Mouse (Mus musculus) CH12.LX (cell line): ENCODE measurements at regions not wholly inside any gene's neighbourhood (a gene's known extent, or its start where the extent isn't known, plus 50 kb on each side); places are given as distances from the start of the nearest gene placed in this dataset.

Experiments
- DNase-seq: peaks from one replicate; pipeline ENCODE4 v3.0.0-alpha.2; 2013; ENCODE audit errors: extremely low read depth
- H3K27ac ChIP-seq: 2 replicates; pipeline ENCODE4 v1.5.1; 2012; ENCODE audit warnings: low read depth, mild to moderate bottlenecking, control low read depth, moderate library complexity; ENCODE audit not compliant: insufficient read depth
- H3K27me3 ChIP-seq: replicated peaks from 2 replicates; pipeline ENCODE3; 2012; ENCODE audit warnings: inconsistent platforms
- H3K36me3 ChIP-seq, 2 experiments: replicated peaks in 1 of 2; 2 replicates each; pipeline versions ENCODE3 to v1.6.1; 2012; ENCODE audit warnings: inconsistent platforms in 1 of 2, low read length in 1 of 2, mild to moderate bottlenecking in 1 of 2, mixed read lengths in 1 of 2, moderate library complexity in 1 of 2; ENCODE audit not compliant: control insufficient read depth in 1 of 2, insufficient read depth in 1 of 2
- H3K4me1 ChIP-seq, 2 experiments: 2 replicates each; pipeline ENCODE4 v1.6.1; 2012; ENCODE audit warnings: inconsistent platforms in 1 of 2, moderate library complexity in 1 of 2; ENCODE audit not compliant: insufficient read depth in 2 of 2, control insufficient read depth in 1 of 2
- H3K4me2 ChIP-seq: 2 replicates; pipeline ENCODE4 v1.6.1; 2012; ENCODE audit warnings: low read depth, mild to moderate bottlenecking, control low read depth; ENCODE audit not compliant: poor library complexity, insufficient read depth, severe bottlenecking
- H3K4me3 ChIP-seq, 3 experiments: fragments of 150-350 bp in 1 of 3; sonication (generic) in 1 of 3; replicated peaks in 1 of 3; 2 replicates each; pipeline versions ENCODE3 to v1.5.1; 2011 to 2012; ENCODE audit warnings: low read depth in 2 of 3, low read length in 2 of 3, mild to moderate bottlenecking in 2 of 3, moderate library complexity in 2 of 3, control low read depth in 1 of 3, improper control_type of control experiment in 1 of 3, inconsistent platforms in 1 of 3, mixed read lengths in 1 of 3; ENCODE audit not compliant: poor library complexity in 1 of 3
- H3K79me2 ChIP-seq: replicated peaks from 2 replicates; pipeline ENCODE4 v1.6.1; 2012; ENCODE audit warnings: mild to moderate bottlenecking, moderate library complexity; ENCODE audit not compliant: control insufficient read depth, poor library complexity, insufficient read depth, severe bottlenecking; ENCODE audit errors: extremely low read depth
- H3K9ac ChIP-seq: 2 replicates; pipeline ENCODE4 v1.6.1; 2012; ENCODE audit warnings: low read depth, mild to moderate bottlenecking, control low read depth, moderate library complexity; ENCODE audit not compliant: insufficient read depth
- H3K9me3 ChIP-seq: replicated peaks from 2 replicates; pipeline ENCODE3; 2012; ENCODE audit warnings: low read length, inconsistent platforms, mixed read lengths
- CHD1 ChIP-seq: IDR thresholded peaks from 2 replicates; pipeline ENCODE4 v1.6.1; 2012; ENCODE audit warnings: low read depth, low read length, improper control_type of control experiment, inconsistent platforms
- CTCF ChIP-seq, 2 experiments: IDR thresholded peaks in 1 of 2; conservative IDR thresholded peaks in 1 of 2; 2 replicates each; pipeline ENCODE4 v1.5.1; 2011 to 2012; ENCODE audit warnings: low read depth in 2 of 2, low read length in 2 of 2, improper control_type of control experiment in 1 of 2, inconsistent platforms in 1 of 2, mild to moderate bottlenecking in 1 of 2, moderate library complexity in 1 of 2
- EP300 ChIP-seq: IDR thresholded peaks from 2 replicates; pipeline ENCODE4 v1.6.1; 2011; ENCODE audit warnings: low read length, improper control_type of control experiment
- HCFC1 ChIP-seq: IDR thresholded peaks from 2 replicates; pipeline ENCODE4 v1.6.1; 2012; ENCODE audit warnings: low read depth, mild to moderate bottlenecking, inconsistent platforms, low read length, improper control_type of control experiment
- JUND ChIP-seq: conservative IDR thresholded peaks from 2 replicates; pipeline ENCODE4 v1.6.1; 2011; ENCODE audit warnings: low read depth, low read length, improper control_type of control experiment
- MEF2A ChIP-seq: IDR thresholded peaks from 2 replicates; pipeline ENCODE4 v1.6.1; 2014; ENCODE audit warnings: low read depth, mild to moderate bottlenecking, inconsistent platforms, low read length, improper control_type of control experiment, borderline replicate concordance
- NRF1 ChIP-seq: IDR thresholded peaks from 2 replicates; pipeline ENCODE4 v1.6.1; 2014; ENCODE audit warnings: low read depth, mild to moderate bottlenecking, inconsistent platforms, low read length, improper control_type of control experiment, moderate library complexity
- POLR2AphosphoS2 ChIP-seq: IDR thresholded peaks from 2 replicates; pipeline ENCODE4 v1.6.1; 2011; ENCODE audit warnings: low read depth, low read length, improper control_type of control experiment
- RAD21 ChIP-seq: IDR thresholded peaks from 2 replicates; pipeline ENCODE4 v1.6.1; 2011; ENCODE audit warnings: low read depth, mild to moderate bottlenecking, low read length, improper control_type of control experiment, moderate library complexity
- RCOR1 ChIP-seq: conservative IDR thresholded peaks from 2 replicates; pipeline ENCODE4 v1.6.1; 2012; ENCODE audit warnings: low read depth, mild to moderate bottlenecking, inconsistent platforms, low read length, improper control_type of control experiment
- SIN3A ChIP-seq: IDR thresholded peaks from 2 replicates; pipeline ENCODE4 v1.6.1; 2012; ENCODE audit warnings: low read length, improper control_type of control experiment, inconsistent platforms
- SMC3 ChIP-seq: IDR thresholded peaks from 2 replicates; pipeline ENCODE4 v1.6.1; 2011; ENCODE audit warnings: low read depth, low read length, improper control_type of control experiment
- UBTF ChIP-seq: IDR thresholded peaks from 2 replicates; pipeline ENCODE4 v1.6.1; 2012; ENCODE audit warnings: low read depth, mild to moderate bottlenecking, inconsistent platforms, low read length, improper control_type of control experiment, moderate library complexity
- USF1 ChIP-seq: IDR thresholded peaks from 2 replicates; pipeline ENCODE4 v1.6.1; 2014; ENCODE audit warnings: low read depth, mild to moderate bottlenecking, inconsistent platforms, low read length, improper control_type of control experiment
- ZKSCAN1 ChIP-seq: IDR thresholded peaks from 2 replicates; pipeline ENCODE4 v1.6.1; 2012; ENCODE audit warnings: low read depth, inconsistent platforms, low read length, improper control_type of control experiment, borderline replicate concordance
- ZNF384 ChIP-seq: IDR thresholded peaks from 2 replicates; pipeline ENCODE4 v1.6.1; 2012; ENCODE audit warnings: low read depth, low read length, improper control_type of control experiment, inconsistent platforms
- dilution Hi-C: fragments of 300-500 bp; cut with MboI; formaldehyde crosslinking; loops from 2 replicates; pipeline ENCODE4 v1.14.3; 2020; ENCODE audit warnings: low sequenced_read_pairs; ENCODE audit not compliant: extremely low pct_unique_long_range_greater_than_20kb, extremely low pct_ligation_motif_present
- in situ Hi-C: fragments of 300-500 bp; cut with MboI; formaldehyde crosslinking; loops from 3 replicates; pipeline ENCODE4 v1.14.3; 2019; ENCODE audit warnings: low sequenced_read_pairs, low pct_ligation_motif_present, low pct_unique_long_range_greater_than_20kb, mixed read lengths

GRCm38 (mm10) chr11:57920263-57920662, 87.6 kb upstream of the Hand1 start:
- H3K9me3 ChIP-seq = peaks cover 4% of the 10 kb centered on the region
- DNase-seq = peak; percentile 36
- H3K9ac ChIP-seq = no peak overlapping the region
- H3K79me2 ChIP-seq = no peaks in the 10 kb centered on the region
- no peak overlapping the region for H3K4me2 ChIP-seq
- H3K27ac ChIP-seq = no peak overlapping the region
- no peak for TF ChIP-seq NRF1
- TF ChIP-seq RAD21 = peak; percentile 62
- TF ChIP-seq SMC3 = peak; percentile 54
- TF ChIP-seq CTCF (conservative IDR thresholded peaks at IDR 0.05 in 1 of 2, IDR thresholded peaks at IDR 0.05 in 1 of 2; ENCODE audit: low read depth in 2 of 2, low read length in 2 of 2) = peak; percentile 56 to 67; a peak in 3 of 4 replicates
- TF ChIP-seq, all 38 proteins: peak for 3
- in situ Hi-C loops = no loop called here
- Histone ChIP-seq H3K4me1 (no peaks in the 10 kb centered on the region), H3K36me3 (no peaks in the 10 kb centered on the region), H3K27me3 (peaks cover 36% of the 10 kb centered on the region), H3K4me3 (no peak overlapping the region)
- dilution Hi-C loops = no loop called here

- H3K36me3 ChIP-seq = no peaks in the 10 kb centered on the region
- in situ Hi-C loops (no loop called here), dilution Hi-C loops (no loop called here)
- H3K79me2 ChIP-seq = no peaks in the 10 kb centered on the region
- peaks cover 4% of the 10 kb centered on the region for H3K9me3 ChIP-seq
- no peaks in the 10 kb centered on the region for H3K4me1 ChIP-seq
- H3K4me2 ChIP-seq = no peak overlapping the region
- H3K27ac ChIP-seq = no peak overlapping the region
- peaks cover 38% of the 10 kb centered on the region for H3K27me3 ChIP-seq
- TF ChIP-seq HCFC1 = no peak
- H3K9ac ChIP-seq = no peak overlapping the region
- no peak overlapping the region for H3K4me3 ChIP-seq
- no peak for DNase-seq
Measured at GRCm38 (mm10) chr11:57918447-57919059, 85.9 kb upstream of the Hand1 start.

- peaks cover 4% of the 10 kb centered on the region for H3K9me3 ChIP-seq
- dilution Hi-C loops (no loop called here), in situ Hi-C loops (no loop called here)
- no peaks in the 10 kb centered on the region for H3K79me2 ChIP-seq
- no peak overlapping the region for H3K9ac ChIP-seq
- no peak for TF ChIP-seq RCOR1
- TF ChIP-seq CHD1 = no peak
- no peak for TF ChIP-seq ZNF384
- TF ChIP-seq ZKSCAN1 = no peak
- peak; percentile 54 for TF ChIP-seq SMC3
- TF ChIP-seq EP300 = no peak
- peak; percentile 26 to 60; a peak in 3 of 4 replicates for TF ChIP-seq CTCF (conservative IDR thresholded peaks at IDR 0.05 in 1 of 2, IDR thresholded peaks at IDR 0.05 in 1 of 2; ENCODE audit: low read depth in 2 of 2, low read length in 2 of 2)
- no peak for TF ChIP-seq USF1
- TF ChIP-seq MEF2A = no peak
- no peak for TF ChIP-seq JUND
- no peak for TF ChIP-seq POLR2AphosphoS2
- TF ChIP-seq RAD21 = peak; percentile 56
- TF ChIP-seq SIN3A = no peak
- no peak for TF ChIP-seq UBTF
- no peak overlapping the region for H3K4me3 ChIP-seq
- DNase-seq = peak; percentile 20
- no peaks in the 10 kb centered on the region for H3K4me1 ChIP-seq
- peaks cover 40% of the 10 kb centered on the region for H3K27me3 ChIP-seq
- H3K4me2 ChIP-seq = no peak overlapping the region
- H3K27ac ChIP-seq = no peak overlapping the region
- no peaks in the 10 kb centered on the region for H3K36me3 ChIP-seq
Measured at GRCm38 (mm10) chr11:57917974-57918373, 85.4 kb upstream of the Hand1 start.
